Mouse (Mus musculus) skeletal muscle tissue, adult 2 months (tissue): ENCODE results near the gene Nars2.
"Not testable (repeated sequence)": the region's sequence is repeated elsewhere in the genome, so short reads cannot be mapped to it uniquely, and the experiment has no call there.

ENCODE experiments used
- DNase-seq: peaks from one replicate; pipeline ENCODE4 v3.0.0-alpha.2; 2012; ENCODE audit warnings: low read depth, low spot score

Nars2 gene

DNA sequence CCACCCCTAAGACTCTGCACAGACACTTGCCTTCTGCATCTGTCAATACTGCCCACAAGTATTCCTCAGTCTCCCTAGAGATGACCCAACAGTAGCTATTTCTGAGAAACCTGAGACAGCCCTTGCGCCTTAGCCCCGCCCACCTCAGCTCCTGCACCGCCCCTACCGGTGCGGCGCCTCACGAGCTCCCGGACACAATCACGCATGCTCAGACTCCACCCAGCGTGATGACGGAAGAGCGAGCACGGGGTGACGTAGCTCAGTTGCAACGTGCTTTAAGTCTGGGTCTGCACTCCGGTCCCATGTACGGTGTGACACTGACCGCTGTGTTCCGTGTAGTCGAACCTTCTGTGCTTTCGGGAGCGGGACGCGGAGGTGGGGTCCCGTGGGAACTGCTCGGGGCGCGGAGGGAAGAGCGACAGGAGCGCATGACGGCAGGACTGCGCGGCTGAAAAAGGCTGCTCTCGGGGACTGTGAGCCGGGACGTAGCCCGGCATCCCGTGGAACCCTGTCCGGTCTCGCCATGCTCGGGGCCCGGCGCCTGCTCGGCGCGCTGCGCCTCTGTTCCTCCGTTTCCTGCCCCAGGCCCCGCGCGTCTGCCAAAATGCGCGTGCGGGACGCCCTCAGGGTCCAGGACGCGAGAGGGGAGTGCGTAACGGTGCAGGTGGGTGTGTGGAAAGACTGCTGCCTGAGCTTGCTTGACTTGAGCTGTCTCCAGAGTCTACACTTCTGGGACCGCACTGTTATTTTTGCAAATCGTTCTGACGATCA, at the start of gene Nars2:
TSS of gene Nars2 (plus strand) at position 225 of the 771 bp plus-strand sequence.
- DNase-seq: peak; percentile 96

DNA sequence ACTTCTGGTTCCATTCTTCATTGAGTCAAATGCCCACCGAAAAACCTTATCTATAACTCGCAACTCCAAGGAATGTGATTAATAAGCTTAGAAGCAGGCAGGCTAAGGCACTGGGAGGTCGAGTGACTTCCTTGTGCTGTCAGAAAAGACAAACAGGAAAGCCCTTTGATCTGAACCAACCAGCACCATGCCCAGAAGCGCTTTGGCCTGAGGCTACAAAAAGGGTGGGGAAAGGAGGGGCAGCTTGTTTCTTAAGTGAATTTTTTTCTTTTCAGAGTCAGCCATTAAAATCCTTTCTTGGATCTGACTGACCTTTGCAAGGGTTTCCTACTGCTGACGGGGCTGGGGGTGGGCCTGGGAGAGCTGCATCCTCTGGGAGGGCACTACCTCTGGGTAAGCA, 49.1 kb upstream of the Nars2 start:
- no peak for DNase-seq

GRCm38 (mm10) chr7:96903088-96903985, 48.0 kb upstream of the Nars2 start:
- no peak for DNase-seq

GRCm38 (mm10) chr7:96904442-96904841, 46.9 kb upstream of the Nars2 start:
- DNase-seq: no peak

DNA sequence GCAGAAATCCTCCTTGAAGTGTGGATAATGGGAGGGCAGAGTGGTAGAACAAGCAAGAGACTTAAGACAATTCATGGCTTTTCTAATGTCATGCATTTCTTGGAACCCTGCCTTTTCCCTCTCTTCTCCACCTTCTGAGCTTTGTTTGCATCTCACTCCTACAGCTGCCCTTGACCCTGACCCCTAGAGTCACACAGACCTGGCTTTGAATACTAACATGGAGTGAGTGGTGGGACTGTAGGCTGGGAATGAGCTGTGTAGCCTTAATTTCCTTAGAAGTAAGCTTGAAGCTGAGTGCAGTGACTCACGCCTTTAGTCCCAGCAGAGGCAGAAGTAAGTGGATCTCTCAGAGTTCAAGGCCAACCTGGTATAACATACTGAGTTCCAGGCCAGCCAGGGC, 46.4 kb upstream of the Nars2 start:
- no peak for DNase-seq

- no peak for DNase-seq
Observed at GRCm38 (mm10) chr7:96905422-96905821, 45.9 kb upstream of the Nars2 start.

DNA sequence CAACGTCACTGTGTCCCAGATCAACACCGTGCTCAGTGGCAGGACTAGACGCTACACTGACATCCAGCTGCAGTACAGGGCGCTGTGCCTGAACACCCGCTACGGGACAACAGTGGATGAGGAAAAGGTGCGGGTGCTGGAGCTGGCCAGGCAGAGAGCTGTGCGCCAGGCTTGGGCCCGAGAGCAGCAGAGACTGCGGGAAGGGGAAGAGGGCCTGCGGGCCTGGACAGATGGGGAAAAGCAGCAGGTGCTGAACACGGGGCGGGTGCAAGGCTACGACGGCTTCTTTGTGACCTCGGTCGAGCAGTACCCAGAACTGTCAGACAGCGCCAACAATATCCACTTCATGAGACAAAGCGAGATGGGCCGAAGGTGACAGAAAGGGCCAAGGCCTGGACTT, 45.1 kb upstream of the Nars2 start:
- no peak for DNase-seq

DNA sequence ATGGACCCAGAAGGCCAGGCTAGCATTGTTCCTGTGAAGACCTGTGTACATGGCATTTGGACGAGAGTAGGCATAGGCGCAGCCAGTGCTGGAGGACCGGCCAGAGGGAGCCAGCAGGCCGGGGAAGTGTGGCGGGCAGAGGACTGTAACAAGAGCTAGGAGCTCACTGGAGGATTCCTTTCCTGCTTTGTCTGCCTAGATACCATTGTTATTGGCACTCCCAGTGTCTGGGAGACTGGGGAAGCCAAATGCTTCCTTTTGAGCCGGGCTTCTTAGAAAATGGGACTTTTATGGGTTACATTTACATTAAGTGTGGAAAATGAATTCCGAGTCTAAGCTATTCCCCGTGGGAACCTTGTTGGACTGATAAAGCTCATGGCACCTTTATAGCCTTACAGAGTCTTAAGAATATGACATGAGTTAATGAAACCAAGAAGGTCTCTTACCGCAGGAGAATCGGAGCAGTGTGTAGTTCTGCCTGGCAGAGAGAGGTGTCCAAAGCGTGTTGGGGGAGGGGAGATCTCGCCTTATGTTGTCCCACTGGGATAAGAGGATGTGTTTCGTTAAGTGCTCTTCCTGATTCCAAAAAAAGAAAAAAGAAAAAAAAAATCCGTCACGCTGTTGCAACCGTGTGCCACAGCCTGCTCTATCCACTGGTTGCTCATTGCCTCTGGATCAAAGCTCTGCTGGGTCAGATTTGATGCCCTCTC, 43.2 kb upstream of the Nars2 start:
- no peak for DNase-seq

GRCm38 (mm10) chr7:96909856-96910255, 41.4 kb upstream of the Nars2 start:
- DNase-seq: no peak

GRCm38 (mm10) chr7:96910310-96910960, 40.9 kb upstream of the Nars2 start:
- DNase-seq: no peak

GRCm38 (mm10) chr7:96914031-96914430, 37.3 kb upstream of the Nars2 start:
- peak; percentile 68 for DNase-seq

GRCm38 (mm10) chr7:96915452-96916105, 35.7 kb upstream of the Nars2 start:
- peak; percentile 44 for DNase-seq

DNA sequence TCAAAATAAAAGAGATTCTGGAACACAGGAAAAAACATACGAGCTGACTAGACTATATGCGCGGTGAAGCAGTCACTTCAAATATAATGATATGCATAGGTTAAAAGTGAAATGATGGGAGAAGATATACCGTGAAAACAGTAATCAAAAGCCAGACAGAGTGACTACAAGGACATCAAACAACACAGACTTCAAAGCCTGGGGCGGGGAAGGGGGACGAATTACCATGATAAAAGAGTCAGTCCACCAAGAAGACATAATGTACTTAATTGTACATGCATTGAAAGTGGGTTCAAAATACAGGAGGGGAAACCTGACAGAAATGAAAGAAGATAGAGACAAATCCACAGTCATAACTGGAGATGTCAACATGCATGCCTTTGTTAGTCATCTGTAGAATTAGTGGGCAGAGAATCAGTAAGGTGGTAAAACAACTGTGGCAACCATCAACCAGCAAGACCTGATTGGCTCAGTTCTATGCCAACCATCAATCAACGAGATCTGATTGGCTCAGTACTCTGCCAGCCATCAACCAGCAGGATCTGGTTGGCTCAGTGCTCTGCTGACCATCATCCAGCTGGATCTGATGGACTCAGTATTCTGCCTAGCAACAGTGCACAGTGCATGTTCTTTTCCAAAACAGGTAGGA, 30.7 kb upstream of the Nars2 start:
- DNase-seq: no peak

DNA sequence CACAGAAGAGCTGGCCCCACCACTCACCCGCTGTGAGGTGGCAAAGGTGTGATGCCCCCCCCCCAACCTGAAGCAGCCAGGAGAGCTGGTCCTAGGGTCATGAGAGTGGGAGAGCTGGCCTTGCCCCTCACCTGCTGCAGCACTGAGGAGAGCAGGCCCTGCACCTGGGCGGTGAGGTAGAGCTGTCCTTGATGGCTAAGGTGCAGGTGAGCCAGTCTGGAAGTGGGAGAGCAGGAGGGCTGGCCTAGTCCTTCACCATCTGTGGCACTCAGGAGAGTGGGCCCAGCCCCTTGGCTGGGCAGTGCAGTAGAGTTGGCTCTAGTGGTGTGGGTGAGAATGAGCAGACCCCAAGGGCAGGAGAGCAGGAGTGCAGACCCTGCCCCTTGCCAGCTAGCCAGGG, 28.4 kb upstream of the Nars2 start:
- DNase-seq: no peak

DNA sequence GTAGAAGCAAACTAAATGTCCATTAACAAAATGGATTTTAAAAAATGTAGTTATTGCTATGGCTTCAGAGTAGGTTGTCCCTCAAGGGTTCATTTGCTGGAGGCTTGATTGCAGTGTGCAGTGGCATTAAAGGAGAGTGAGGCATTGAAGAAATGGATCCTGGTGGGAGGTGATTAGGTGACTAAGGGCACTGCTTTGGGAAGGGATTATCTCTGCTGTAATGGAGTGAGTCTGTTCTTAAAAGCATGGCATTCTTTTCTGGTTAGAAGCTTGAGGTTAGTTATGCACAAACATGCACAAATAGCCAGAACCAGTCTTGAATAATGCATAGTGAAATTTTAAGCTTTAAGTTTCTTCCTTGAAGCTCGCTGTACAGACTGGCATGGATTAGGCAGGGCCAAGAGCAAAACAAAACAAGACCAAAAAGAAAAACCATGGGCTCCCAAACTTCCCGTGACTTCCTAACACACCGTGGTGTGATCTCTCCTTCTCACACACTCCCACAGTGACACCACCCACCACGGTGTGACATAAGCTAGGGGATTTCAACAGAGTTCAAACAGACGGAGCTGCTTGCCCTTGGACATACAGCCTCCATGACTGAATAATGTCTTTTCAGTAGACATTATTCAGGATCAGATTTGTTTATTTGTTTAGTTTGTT, 7.5 kb upstream of the Nars2 start:
- DNase-seq: no peak

DNA sequence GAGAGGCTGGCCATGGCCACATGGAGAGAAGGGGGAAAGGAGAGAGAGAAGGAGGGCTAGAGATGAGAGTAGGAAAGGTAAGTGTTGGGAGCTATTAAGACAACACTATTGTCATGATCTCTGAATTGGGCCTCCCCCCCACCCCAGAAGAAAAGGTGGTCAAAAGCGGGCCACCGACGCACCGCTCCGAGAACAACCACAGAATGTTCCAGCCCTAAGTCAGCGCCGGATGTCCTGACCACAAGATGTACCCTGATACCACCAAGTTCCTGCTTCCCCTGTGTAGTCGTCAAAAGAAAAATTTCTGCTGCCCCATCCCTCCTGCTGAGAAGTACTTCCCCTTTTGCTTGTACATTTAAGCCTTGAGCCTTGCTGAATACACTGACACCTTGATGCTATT, 4.8 kb upstream of the Nars2 start:
- DNase-seq: not testable (repeated sequence)

- DNase-seq: no peak
Observed at GRCm38 (mm10) chr7:96952094-96952493, 789 bp downstream of the Nars2 start.

GRCm38 (mm10) chr7:96959168-96959567, 7.9 kb downstream of the Nars2 start:
- DNase-seq: no peak

GRCm38 (mm10) chr7:96967188-96967587, 15.9 kb downstream of the Nars2 start:
- DNase-seq: no peak

DNA sequence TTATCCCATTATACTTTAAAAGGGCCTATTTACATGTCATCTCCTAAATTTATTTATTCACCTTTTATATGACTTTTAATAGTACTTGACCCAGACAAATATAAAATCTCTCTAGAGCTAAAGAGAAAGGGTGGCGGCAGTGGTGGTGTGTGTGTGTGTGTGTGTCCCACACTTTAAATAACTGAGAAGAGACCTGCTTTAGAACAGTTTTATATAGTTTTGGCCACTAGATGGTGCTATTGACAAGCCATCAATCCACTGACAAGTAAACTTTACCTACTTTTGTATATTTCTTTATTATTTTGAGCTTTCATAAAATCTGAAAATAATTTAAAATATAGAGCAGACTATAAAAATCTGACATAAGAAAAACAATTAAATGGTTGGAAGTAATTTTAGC, 19.1 kb downstream of the Nars2 start:
- DNase-seq: peak; percentile 52
